Mouse (Mus musculus) liver, embryonic 14.5 days (tissue): ENCODE data around the gene Sphk2. TPM values are rescaled to one million over a fixed set of nuclear protein-coding genes. Genes with fewer than 3 reads are reported as not detected.

ENCODE experiments used
- ATAC-seq: fragments of 200-750 bp; cut with Nextera tagmentation; 2 replicates; pipeline ENCODE4 v1.8.0; 2017; ENCODE audit warnings: moderate number of reproducible peaks, mild to moderate bottlenecking, moderate library complexity; ENCODE audit not compliant: insufficient read depth
- DNase-seq, 3 experiments: peaks; one replicate each; pipeline ENCODE4 v3.0.0-alpha.2; 2012 to 2013; ENCODE audit warnings: low read depth in 3 of 3, low spot score in 3 of 3
- H3K27ac ChIP-seq: fragments of 300-500 bp; sonication (generic); 2 replicates; pipeline ENCODE4 v1.5.1; 2014; ENCODE audit warnings: moderate library complexity, mild to moderate bottlenecking, control low read depth, inconsistent platforms
- H3K27me3 ChIP-seq: fragments of 300-500 bp; sonication (generic); 2 replicates; pipeline ENCODE4 v1.6.1; 2014; ENCODE audit warnings: mild to moderate bottlenecking, low read length, moderate library complexity; ENCODE audit not compliant: control insufficient read depth, insufficient read depth
- H3K36me3 ChIP-seq: fragments of 300-500 bp; sonication (generic); replicated peaks from 2 replicates; pipeline ENCODE4 v1.6.1; 2014; ENCODE audit warnings: low read depth; ENCODE audit not compliant: control insufficient read depth, insufficient read depth
- H3K4me1 ChIP-seq, 2 experiments: fragments of 200-500 bp in 1 of 2; fragments of 300-500 bp in 1 of 2; sonication (generic) in 1 of 2; replicated peaks; 2 replicates each; pipeline ENCODE4 v1.6.1; 2012 to 2014; ENCODE audit warnings: antibody characterized with exemption in 1 of 2, inconsistent platforms in 1 of 2, low read length in 1 of 2; ENCODE audit not compliant: control insufficient read depth in 2 of 2, insufficient read depth in 2 of 2
- H3K4me2 ChIP-seq: fragments of 300-500 bp; sonication (generic); 2 replicates; pipeline ENCODE4 v1.6.1; 2014; ENCODE audit warnings: low read depth, mild to moderate bottlenecking, control low read depth, moderate library complexity
- H3K4me3 ChIP-seq, 2 experiments: fragments of 200-500 bp in 1 of 2; fragments of 300-500 bp in 1 of 2; sonication (generic) in 1 of 2; 2 replicates each; pipeline ENCODE4 v1.5.1; 2012 to 2014; ENCODE audit warnings: low read depth in 2 of 2, low read length in 2 of 2, mild to moderate bottlenecking in 2 of 2, control low read depth in 1 of 2, inconsistent platforms in 1 of 2, moderate library complexity in 1 of 2; ENCODE audit not compliant: insufficient read depth in 1 of 2
- H3K9ac ChIP-seq: fragments of 300-500 bp; sonication (generic); replicated peaks from 2 replicates; pipeline ENCODE4 v1.6.1; 2014; ENCODE audit warnings: mild to moderate bottlenecking, control low read depth, moderate library complexity
- H3K9me3 ChIP-seq: fragments of 300-500 bp; sonication (generic); 2 replicates; pipeline ENCODE4 v1.6.1; 2016; ENCODE audit warnings: low read length, mixed read lengths; ENCODE audit not compliant: control insufficient read depth
- CTCF ChIP-seq: IDR thresholded peaks from 2 replicates; pipeline ENCODE4 v1.5.1; 2016; ENCODE audit warnings: antibody characterized with exemption, low read depth, control low read depth
- EP300 ChIP-seq: IDR thresholded peaks from 2 replicates; pipeline ENCODE4 v1.6.1; 2016; ENCODE audit warnings: antibody characterized with exemption, low read depth
- WGBS: fragments of 180-500 bp; shearing (Covaris S2); extraction: QIAGEN DNeasy Blood & Tissue Kit; methylation state at CpG from one replicate; pipeline ENCODE4 v1.1.7; 2014; ENCODE audit not compliant: insufficient replicate concordance; 5-methylcytosine and 5-hydroxymethylcytosine counted together
- polyA plus RNA-seq, 2 experiments: library from polyadenylated mRNA; depleted of rRNA in 1 of 2; stranded (reverse) in 1 of 2; unstranded in 1 of 2; fragments of >200 nt; fragmentation: Nextera tagmentation in 1 of 2; extraction: Ambion mirVana in 1 of 2; gene quantifications; 2 replicates each; pipeline versions ENCODE4 v1.2.1 to v1.2.3; 2012 to 2014

The Sphk2 gene
- polyA plus RNA-seq, 2 experiments: 5.8 to 7.6 TPM

GRCm38 (mm10) chr7:45716460-45716857 lies 1.3 kb downstream of the Sphk2 start:
- H3K4me1 ChIP-seq: peaks cover 21 to 26% of the 10 kb centered on the region in 2 experiments
- H3K4me2 ChIP-seq: peak overlapping the region; percentile 81
- WGBS: 59% methylated on average over 3 of the region's 3 CpGs
- peaks cover 30% of the 10 kb centered on the region for H3K36me3 ChIP-seq
- H3K4me3 ChIP-seq: peak overlapping the region; percentile 90
- H3K9me3 ChIP-seq: no peaks in the 10 kb centered on the region
- no peaks in the 10 kb centered on the region for H3K27me3 ChIP-seq
- H3K27ac ChIP-seq: peak overlapping the region; percentile 73; the same call in 1 of the 2 replicates
- DNase-seq (no peak), ATAC-seq (no peak)
- H3K9ac ChIP-seq: peak overlapping the region; percentile 99
- no peak for TF ChIP-seq CTCF
- no peak for TF ChIP-seq EP300

GRCm38 (mm10) chr7:45715741-45716459 lies 1.9 kb downstream of the Sphk2 start:
- Histone ChIP-seq H3K27me3 (no peaks in the 10 kb centered on the region), H3K4me2 (peak overlapping the region; percentile 81), H3K36me3 (peaks cover 27% of the 10 kb centered on the region), H3K9me3 (no peaks in the 10 kb centered on the region), H3K4me1 (peaks cover 21 to 26% of the 10 kb centered on the region in 2 experiments), H3K9ac (peak overlapping the region; percentile 99), H3K27ac (peak overlapping the region; percentile 73), H3K4me3 (peak overlapping the region; percentile 35 to 90)
- no peak for DNase-seq
- no peak for TF ChIP-seq CTCF
- TF ChIP-seq EP300: no peak
- ATAC-seq: no peak
- WGBS: 40% methylated on average over 19 of the region's 19 CpGs

DNA sequence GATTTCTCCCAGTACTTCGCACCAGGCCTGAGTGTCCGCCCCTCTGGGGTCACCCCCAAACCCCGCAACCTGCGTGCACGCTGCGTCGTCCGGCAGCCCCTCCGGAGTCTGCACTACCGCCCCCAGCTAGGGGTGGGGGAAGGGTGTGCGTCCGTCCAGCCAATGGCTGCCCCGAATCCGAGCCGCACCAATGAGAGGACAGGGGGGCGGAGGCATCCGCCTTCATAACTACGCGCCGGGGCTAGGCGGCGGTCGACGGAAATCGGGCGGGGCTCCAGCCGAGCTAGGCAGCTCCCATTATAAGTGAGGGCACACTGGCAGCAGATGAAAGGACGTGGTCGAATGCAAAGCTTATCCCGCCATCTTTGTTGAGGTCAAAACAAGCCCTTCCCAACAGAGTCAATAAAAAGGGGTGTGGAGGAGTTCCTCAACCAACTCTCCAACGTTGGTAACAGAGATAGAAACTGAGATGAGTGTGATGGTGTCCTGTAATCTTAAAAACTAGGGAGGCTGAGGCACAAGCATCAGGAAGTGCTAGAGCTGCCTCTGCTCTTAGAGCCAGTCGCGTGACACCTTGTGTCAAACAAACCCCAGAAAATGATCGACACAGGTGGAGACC lies 2.6 kb downstream of the Sphk2 start, which contains the start of gene Rpl18:
TSS of gene Rpl18 (plus strand) at position 368 of the 619 bp plus-strand sequence.
- peak within 1 kb of the TSS; percentile 66 to 90 for H3K4me3 ChIP-seq
- TF ChIP-seq EP300 (no peak), CTCF (no peak)
- H3K9me3 ChIP-seq: no peaks in the 10 kb centered on the region
- H3K27ac ChIP-seq: peak within 1 kb of the TSS; percentile 73
- ATAC-seq (peak; percentile 85), DNase-seq (peak; percentile 91 to 93 (median 92))
- peaks cover 21 to 26% of the 10 kb centered on the region in 2 experiments for H3K4me1 ChIP-seq
- peaks cover 25% of the 10 kb centered on the region for H3K36me3 ChIP-seq
- H3K27me3 ChIP-seq: no peaks in the 10 kb centered on the region
- 7% methylated on average over 34 of the region's 34 CpGs for WGBS
- peak within 1 kb of the TSS; percentile 99 for H3K9ac ChIP-seq
- peak within 1 kb of the TSS; percentile 81 for H3K4me2 ChIP-seq

- H3K36me3 ChIP-seq: peaks cover 21% of the 10 kb centered on the region
Measured at GRCm38 (mm10) chr7:45714630-45715089, 3.1 kb downstream of the Sphk2 start.

More at GRCm38 (mm10) chr7:45714630-45715089, 3.1 kb downstream of the Sphk2 start:
- ATAC-seq (peak; percentile 57), DNase-seq (peak in 2 of 3 experiments; percentile 52 to 66)
- H3K4me2 ChIP-seq: peak overlapping the region; percentile 81
- no peaks in the 10 kb centered on the region for H3K9me3 ChIP-seq
- H3K4me1 ChIP-seq: peaks cover 21 to 23% of the 10 kb centered on the region in 2 experiments
- peak overlapping the region; percentile 5 for H3K27ac ChIP-seq
- peak overlapping the region; percentile 66 to 90 for H3K4me3 ChIP-seq
- no peak for TF ChIP-seq EP300
- H3K9ac ChIP-seq: peak overlapping the region; percentile 56; the same call in 1 of the 2 replicates
- H3K27me3 ChIP-seq: no peaks in the 10 kb centered on the region
- 11% methylated on average over 14 of the region's 14 CpGs for WGBS
